Mouse (Mus musculus) T-helper 2 cell (primary cell): ENCODE measurements around the gene Zfp69.

Experiments used
- in situ Hi-C: fragments of 300-600 bp; cut with MboI, MseI; formaldehyde crosslinking; loops from one replicate; pipeline ENCODE4 v1.15.1; 2025; ENCODE audit warnings: high pct_unique_total_duplicates

The Zfp69 gene

DNA sequence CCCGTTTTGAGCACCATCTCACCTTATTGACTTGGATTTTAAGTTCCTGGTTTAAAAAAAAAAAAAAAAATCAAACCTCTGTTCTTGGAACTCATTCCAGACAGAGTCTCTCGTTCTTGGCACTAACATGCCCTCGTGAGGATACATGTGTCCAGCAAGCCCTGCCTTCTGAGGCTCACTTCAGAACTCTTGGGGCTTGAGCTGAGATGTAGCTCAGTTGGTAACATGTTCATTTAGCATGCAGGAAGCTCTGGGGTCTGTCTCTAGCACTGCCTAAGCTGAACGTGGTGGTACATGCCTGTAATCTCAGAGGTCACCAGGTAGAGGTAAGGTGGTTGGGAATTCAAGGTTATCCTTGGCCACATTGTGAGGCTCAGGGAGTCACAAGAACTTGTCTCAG is 65.4 kb downstream of the Zfp69 start:
- in situ Hi-C loops: loop anchor here (10.0 kb wide), 1 partner anchor 291 kb away; no protein-coding TSS in a partner anchor

DNA sequence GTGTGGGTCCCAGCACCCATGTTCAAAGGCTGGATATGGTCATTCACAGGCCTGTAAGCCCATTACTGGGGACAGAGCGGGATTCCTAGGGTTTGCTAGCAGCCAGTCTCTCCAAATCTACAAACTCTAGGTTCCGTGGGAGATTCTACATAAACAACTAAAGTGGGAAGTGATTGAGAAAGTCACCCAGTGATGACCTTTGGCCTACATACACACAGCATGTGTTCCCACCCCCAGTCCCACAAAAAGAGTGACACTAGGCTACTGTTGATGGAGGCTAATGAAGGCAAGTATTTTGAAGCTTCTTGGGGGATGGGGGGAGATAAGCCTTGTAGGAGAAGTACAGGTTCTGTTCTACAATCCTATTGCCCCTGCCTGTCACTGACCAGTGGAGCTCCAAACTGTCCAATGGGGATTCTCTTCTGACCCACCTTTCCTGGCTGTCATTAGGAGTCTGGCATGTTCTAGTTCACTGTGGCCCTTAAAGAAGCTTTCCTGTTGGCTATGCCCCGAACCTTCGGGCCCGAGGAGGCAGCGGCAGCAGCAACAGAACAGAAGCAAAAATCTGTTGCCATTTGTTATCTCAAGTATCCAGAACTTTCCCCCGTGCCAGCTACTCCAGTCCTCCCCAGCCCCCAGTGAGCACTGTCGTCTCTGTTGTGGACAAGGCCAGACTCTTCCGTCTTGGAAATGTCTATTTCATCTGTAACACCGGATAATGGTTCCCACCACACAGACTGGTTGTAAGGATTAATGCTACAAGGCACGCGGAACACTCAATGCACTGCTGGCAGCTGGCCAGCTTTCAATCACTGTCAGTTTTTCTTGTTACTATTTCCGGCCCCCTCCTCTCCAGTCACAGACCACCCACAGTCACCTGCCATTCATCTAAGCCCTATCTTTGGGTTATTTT is 66.0 kb downstream of the Zfp69 start:
- in situ Hi-C loops: loop anchor here (10.0 kb wide), 1 partner anchor 291 kb away; no protein-coding TSS in a partner anchor

DNA sequence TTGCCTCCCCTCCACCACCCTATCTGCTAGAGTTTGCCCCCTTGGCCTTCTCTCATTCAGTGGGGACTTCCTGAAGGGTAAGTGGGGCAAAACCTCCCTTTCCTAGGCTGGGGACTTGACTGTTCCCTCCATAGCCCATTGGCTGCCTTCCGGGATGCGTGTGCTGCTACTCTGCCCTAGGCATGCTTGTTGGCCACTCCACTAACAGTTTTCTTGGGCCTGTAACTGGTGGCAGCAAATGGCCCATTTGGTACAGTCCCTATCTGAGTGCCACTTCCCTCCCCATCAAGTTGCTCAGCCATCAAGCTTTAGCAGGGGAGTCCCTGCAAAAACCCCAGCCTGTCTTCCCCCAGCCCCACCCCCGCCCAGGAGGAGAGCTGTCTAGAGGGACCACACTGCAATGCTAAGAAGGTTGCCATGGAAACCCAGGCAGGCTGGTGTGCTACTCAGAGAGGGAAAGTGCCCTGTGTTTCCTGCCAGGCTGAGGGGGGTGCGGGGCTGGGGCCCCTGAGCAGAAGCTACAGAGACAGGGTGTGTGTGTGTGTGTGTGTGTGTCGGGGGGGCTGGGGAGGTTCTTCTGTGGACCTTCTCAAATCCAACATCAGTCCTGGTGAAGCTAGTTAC is 69.4 kb downstream of the Zfp69 start:
- in situ Hi-C loops: loop anchor here (10.0 kb wide), 1 partner anchor 287 kb away; no protein-coding TSS in a partner anchor

DNA sequence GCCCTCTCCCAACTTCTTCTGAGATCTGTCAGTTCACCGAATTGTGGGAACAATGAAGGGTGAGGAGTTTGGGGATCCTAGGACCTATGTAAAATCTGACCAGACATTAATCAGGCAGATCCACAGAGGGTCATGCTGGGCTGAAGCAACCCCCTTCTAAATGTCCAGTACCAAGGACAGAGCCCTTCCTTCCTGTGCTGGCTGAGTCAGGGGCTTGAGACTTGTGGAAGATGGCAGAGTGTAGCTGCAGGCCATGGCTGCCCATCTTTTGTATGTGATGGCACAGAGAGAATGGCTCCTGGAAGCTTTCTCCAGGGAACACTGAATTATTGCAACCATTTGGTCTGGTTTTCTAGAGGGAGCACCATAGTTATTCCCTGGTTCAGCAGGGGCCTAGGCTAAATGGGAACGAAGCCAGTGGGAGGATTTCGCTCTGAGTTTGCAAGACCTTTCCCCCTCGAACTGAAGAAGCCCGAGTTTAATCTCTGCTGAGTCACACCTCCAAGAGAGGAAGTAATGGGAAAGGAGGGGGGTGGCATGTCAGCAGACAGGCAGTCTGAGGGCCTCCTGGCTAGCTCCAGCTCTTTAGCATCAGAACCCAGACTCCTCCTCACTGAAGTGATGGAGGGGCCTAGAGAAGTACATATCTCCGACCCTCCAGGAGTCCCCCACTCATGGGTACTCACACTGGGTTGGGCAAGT is 70.6 kb downstream of the Zfp69 start:
- in situ Hi-C loops: loop anchor here (10.0 kb wide), 1 partner anchor 286 kb away; no protein-coding TSS in a partner anchor
